Mouse (Mus musculus) liver, embryonic 13.5 days (tissue): ENCODE results near the gene Wdr26. TPM values are rescaled to one million over a fixed set of nuclear protein-coding genes. Genes with fewer than 3 reads are reported as not detected.

ENCODE experiments used
- ATAC-seq: fragments of 200-750 bp; cut with Nextera tagmentation; 2 replicates; pipeline ENCODE4 v1.8.0; 2017; ENCODE audit warnings: low read depth, mild to moderate bottlenecking, moderate number of reproducible peaks, moderate library complexity
- DNase-seq: peaks from one replicate; pipeline ENCODE4 v3.0.0; 2022
- H3K27ac ChIP-seq: fragments of 300-500 bp; sonication (generic); 2 replicates; pipeline ENCODE4 v1.5.1; 2015; ENCODE audit warnings: moderate library complexity, mild to moderate bottlenecking, inconsistent platforms
- H3K27me3 ChIP-seq: fragments of 300-500 bp; sonication (generic); 2 replicates; pipeline ENCODE4 v1.6.1; 2015; ENCODE audit warnings: mild to moderate bottlenecking, inconsistent platforms
- H3K36me3 ChIP-seq: fragments of 300-500 bp; sonication (generic); 2 replicates; pipeline ENCODE4 v1.6.1; 2015; ENCODE audit warnings: mild to moderate bottlenecking, inconsistent platforms
- H3K4me1 ChIP-seq: fragments of 300-500 bp; sonication (generic); replicated peaks from 2 replicates; pipeline ENCODE4 v1.6.1; 2015; ENCODE audit warnings: inconsistent platforms
- H3K4me2 ChIP-seq: fragments of 300-500 bp; sonication (generic); 2 replicates; pipeline ENCODE4 v1.6.1; 2015; ENCODE audit warnings: inconsistent platforms, mild to moderate bottlenecking, moderate library complexity
- H3K4me3 ChIP-seq: fragments of 300-500 bp; sonication (generic); replicated peaks from 2 replicates; pipeline ENCODE4 v1.5.1; 2015; ENCODE audit warnings: mild to moderate bottlenecking, inconsistent platforms
- H3K9ac ChIP-seq: fragments of 300-500 bp; sonication (generic); 2 replicates; pipeline ENCODE4 v1.6.1; 2015; ENCODE audit warnings: mild to moderate bottlenecking, inconsistent platforms
- H3K9me3 ChIP-seq: fragments of 300-500 bp; sonication (generic); replicated peaks from 2 replicates; pipeline ENCODE4 v1.6.1; 2016; ENCODE audit warnings: inconsistent platforms
- WGBS: fragments of 180-500 bp; shearing (Covaris S2); methylation state at CpG from one replicate; pipeline ENCODE4 v1.1.7; 2015; ENCODE audit not compliant: insufficient replicate concordance; 5-methylcytosine and 5-hydroxymethylcytosine counted together
- polyA plus RNA-seq: library from polyadenylated mRNA; unstranded; fragments of >200 nt; fragmentation: Nextera tagmentation; extraction: Ambion mirVana; gene quantifications from 2 replicates; pipeline ENCODE4 v1.2.1, GENCODE M21; 2015

Gene Wdr26
- polyA plus RNA-seq, 1 experiment from 2014 or later, result 55.6 TPM

- peak overlapping the region; percentile 100 for H3K27ac ChIP-seq
- peak overlapping the region; percentile 60 for H3K4me3 ChIP-seq
- peak overlapping the region; percentile 87 for H3K4me2 ChIP-seq
- H3K9me3 ChIP-seq, result 0 out of 2 replicates have a peak, but pooled peaks cover under 1% of the 10 kb centered on the region
- H3K4me1 ChIP-seq, result peaks cover 86% of the 10 kb centered on the region
- H3K9ac ChIP-seq, result peak overlapping the region; percentile 84
- DNase-seq (no peak), ATAC-seq (no peak)
- H3K27me3 ChIP-seq, result no peaks in the 10 kb centered on the region
- H3K36me3 ChIP-seq, result no peaks in the 10 kb centered on the region
- WGBS, result 66% methylated on average over 9 of the region's 9 CpGs
These were observed 43.6 kb upstream of the Wdr26 start for GRCm38 (mm10) chr1:181255450-181255849.

DNA sequence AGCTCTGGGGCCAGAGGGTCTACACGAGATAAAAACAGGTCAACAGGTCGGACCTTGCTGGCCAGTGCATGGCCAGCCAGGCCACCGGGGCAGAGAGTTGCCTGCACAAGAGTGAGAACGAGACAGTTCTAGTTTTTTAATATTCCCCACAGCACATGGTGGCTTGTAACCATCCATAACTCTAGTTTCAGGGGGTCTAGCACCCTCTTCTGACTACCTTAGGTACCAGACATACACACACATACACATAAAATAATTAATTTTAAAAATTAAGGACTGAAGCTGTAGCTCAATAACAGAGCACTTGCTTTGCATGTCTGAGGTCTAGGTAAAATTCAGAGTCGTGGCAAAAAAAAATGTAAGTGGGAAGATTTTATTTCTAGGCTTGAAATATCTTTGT lies 39.8 kb upstream of the Wdr26 start:
- ATAC-seq (no peak), DNase-seq (no peak)
- peak overlapping the region; percentile 63 for H3K27ac ChIP-seq
- peak overlapping the region; percentile 8; the same call in 1 of the 2 replicates for H3K9ac ChIP-seq
- 67% methylated on average over 5 of the region's 5 CpGs for WGBS
- no peaks in the 10 kb centered on the region for H3K27me3 ChIP-seq
- H3K4me1 ChIP-seq, result peaks cover 84% of the 10 kb centered on the region
- no peak overlapping the region for H3K4me2 ChIP-seq
- H3K4me3 ChIP-seq, result no peak overlapping the region
- H3K36me3 ChIP-seq, result 0 out of 2 replicates have a peak, but pooled peaks cover 2% of the 10 kb centered on the region
- peaks cover 4% of the 10 kb centered on the region; the same call in 1 of the 2 replicates for H3K9me3 ChIP-seq

GRCm38 (mm10) chr1:181250961-181251360 lies 39.2 kb upstream of the Wdr26 start:
- H3K27me3 ChIP-seq, result no peaks in the 10 kb centered on the region
- H3K4me2 ChIP-seq, result no peak overlapping the region
- H3K27ac ChIP-seq, result peak overlapping the region; percentile 63; the same call in 1 of the 2 replicates
- H3K9me3 ChIP-seq, result peaks cover 4% of the 10 kb centered on the region; the same call in 1 of the 2 replicates
- H3K4me1 ChIP-seq, result peaks cover 84% of the 10 kb centered on the region
- H3K9ac ChIP-seq, result no peak overlapping the region
- 88% methylated on average over 8 of the region's 8 CpGs for WGBS
- ATAC-seq (no peak), DNase-seq (no peak)
- H3K36me3 ChIP-seq, result 0 out of 2 replicates have a peak, but pooled peaks cover 2% of the 10 kb centered on the region
- H3K4me3 ChIP-seq, result no peak overlapping the region

GRCm38 (mm10) chr1:181249537-181249936 lies 37.7 kb upstream of the Wdr26 start:
- H3K27me3 ChIP-seq, result no peaks in the 10 kb centered on the region
- H3K27ac ChIP-seq, result peak overlapping the region; percentile 100
- ATAC-seq (peak; percentile 80), DNase-seq (peak; percentile 70)
- WGBS, result 24% methylated on average over 6 of the region's 6 CpGs
- H3K4me2 ChIP-seq, result peak overlapping the region; percentile 35
- H3K9ac ChIP-seq, result peak overlapping the region; percentile 37; the same call in 1 of the 2 replicates
- 0 out of 2 replicates have a peak, but pooled peaks cover 2% of the 10 kb centered on the region for H3K36me3 ChIP-seq
- no peak overlapping the region for H3K4me3 ChIP-seq
- peaks cover 4% of the 10 kb centered on the region; the same call in 1 of the 2 replicates for H3K9me3 ChIP-seq
- H3K4me1 ChIP-seq, result peaks cover 83% of the 10 kb centered on the region

GRCm38 (mm10) chr1:181247175-181247574 lies 35.4 kb upstream of the Wdr26 start:
- DNase-seq, result no peak
- Histone ChIP-seq H3K9ac (peak overlapping the region; percentile 75), H3K4me1 (peaks cover 73% of the 10 kb centered on the region)

GRCm38 (mm10) chr1:181246487-181247138 lies 34.8 kb upstream of the Wdr26 start:
- H3K36me3 ChIP-seq, result 0 out of 2 replicates have a peak, but pooled peaks cover 2% of the 10 kb centered on the region
- WGBS, result 8% methylated on average over 7 of the region's 7 CpGs
- H3K27me3 ChIP-seq, result no peaks in the 10 kb centered on the region
- H3K4me3 ChIP-seq, result peak overlapping the region; percentile 40
- ATAC-seq (peak; percentile 67), DNase-seq (no peak)
- peaks cover 68% of the 10 kb centered on the region for H3K4me1 ChIP-seq
- peak overlapping the region; percentile 64 for H3K4me2 ChIP-seq
- peak overlapping the region; percentile 75 for H3K9ac ChIP-seq
- peaks cover 4% of the 10 kb centered on the region; the same call in 1 of the 2 replicates for H3K9me3 ChIP-seq
- peak overlapping the region; percentile 100 for H3K27ac ChIP-seq

More at GRCm38 (mm10) chr1:181247175-181247574, 35.4 kb upstream of the Wdr26 start:
- Histone ChIP-seq H3K27ac (peak overlapping the region; percentile 100), H3K27me3 (no peaks in the 10 kb centered on the region), H3K4me2 (peak overlapping the region; percentile 64), H3K4me3 (0 out of 2 replicates have a peak overlapping the region, but pooled peaks have one; percentile 40), H3K36me3 (0 out of 2 replicates have a peak, but pooled peaks cover 2% of the 10 kb centered on the region), H3K9me3 (peaks cover 4% of the 10 kb centered on the region; the same call in 1 of the 2 replicates)
- 25% methylated on average over 3 of the region's 3 CpGs for WGBS
- no peak for ATAC-seq

DNA sequence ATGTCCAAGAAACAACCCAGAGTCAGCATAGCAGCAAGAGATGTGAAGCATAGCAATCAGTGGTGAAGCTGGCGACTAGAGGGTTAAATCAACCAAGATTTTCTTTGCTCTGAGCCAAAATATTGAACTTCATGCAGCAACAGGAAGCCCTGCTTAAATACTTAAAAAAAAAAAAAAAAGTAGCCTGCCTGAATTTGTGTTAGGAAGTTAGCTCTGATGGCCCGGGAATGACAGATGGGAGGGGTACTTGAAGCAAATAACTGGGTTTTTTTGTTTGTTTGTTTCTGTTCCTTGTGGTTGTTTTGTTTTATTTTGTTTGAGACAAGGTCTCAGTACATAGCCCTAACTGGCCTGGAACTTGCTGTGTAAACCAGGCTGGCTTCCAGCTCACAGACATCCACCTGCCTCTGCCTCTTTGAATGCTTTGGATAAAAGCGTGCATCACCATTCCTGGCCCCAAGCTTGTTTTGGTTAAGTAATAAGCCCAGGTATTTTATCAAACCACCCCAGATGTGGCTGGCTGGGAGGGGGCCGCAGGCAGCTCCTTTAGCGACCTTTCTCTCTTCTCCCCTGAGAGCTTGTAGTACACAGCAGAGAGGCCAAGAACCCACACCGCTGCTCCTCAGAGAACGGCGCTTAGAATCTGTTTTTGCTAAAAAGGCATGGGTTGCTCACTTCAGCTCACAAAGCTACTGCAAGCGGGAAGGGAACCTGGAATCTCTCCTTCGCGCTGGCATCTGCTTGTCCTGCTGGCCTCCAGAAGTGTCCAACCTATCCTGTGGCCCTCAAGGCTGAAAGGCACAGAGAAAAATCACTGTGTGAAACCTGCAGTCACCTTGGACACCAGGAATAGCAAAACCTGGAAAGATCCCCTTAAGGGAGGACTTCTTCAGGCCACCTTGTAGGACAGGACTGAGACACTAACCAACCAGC lies 34.0 kb upstream of the Wdr26 start:
- H3K4me3 ChIP-seq, result peak overlapping the region; percentile 40
- H3K9ac ChIP-seq, result peak overlapping the region; percentile 75
- peak overlapping the region; percentile 100 for H3K27ac ChIP-seq
- H3K9me3 ChIP-seq, result peaks cover 4% of the 10 kb centered on the region; the same call in 1 of the 2 replicates
- peaks cover 63% of the 10 kb centered on the region for H3K4me1 ChIP-seq
- ATAC-seq (peak; percentile 86), DNase-seq (peak; percentile 76)
- 0 out of 2 replicates have a peak, but pooled peaks cover 2% of the 10 kb centered on the region for H3K36me3 ChIP-seq
- no peaks in the 10 kb centered on the region for H3K27me3 ChIP-seq
- peak overlapping the region; percentile 64 for H3K4me2 ChIP-seq
- WGBS, result 39% methylated on average over 11 of the region's 11 CpGs

GRCm38 (mm10) chr1:181245067-181245466 lies 33.3 kb upstream of the Wdr26 start:
- Histone ChIP-seq H3K36me3 (no peaks in the 10 kb centered on the region), H3K4me1 (peaks cover 61% of the 10 kb centered on the region), H3K27me3 (no peaks in the 10 kb centered on the region), H3K4me3 (no peak overlapping the region), H3K9me3 (0 out of 2 replicates have a peak, but pooled peaks cover under 1% of the 10 kb centered on the region), H3K4me2 (peak overlapping the region; percentile 64; the same call in 1 of the 2 replicates), H3K9ac (peak overlapping the region; percentile 75), H3K27ac (peak overlapping the region; percentile 100)
- no peak for DNase-seq
- ATAC-seq, result no peak
- 89% methylated on average over 2 of the region's 2 CpGs for WGBS

- Histone ChIP-seq H3K4me2 (no peak overlapping the region), H3K27me3 (no peaks in the 10 kb centered on the region), H3K4me3 (no peak overlapping the region), H3K36me3 (no peaks in the 10 kb centered on the region), H3K27ac (no peak overlapping the region), H3K9ac (no peak overlapping the region), H3K9me3 (no peaks in the 10 kb centered on the region), H3K4me1 (peaks cover 23% of the 10 kb centered on the region)
- DNase-seq (no peak), ATAC-seq (no peak)
- WGBS, result 88% methylated on average over 3 of the region's 3 CpGs
These were observed 29.4 kb upstream of the Wdr26 start for GRCm38 (mm10) chr1:181241185-181241584.

- Histone ChIP-seq H3K4me1 (peaks cover 22% of the 10 kb centered on the region), H3K27ac (peak overlapping the region; percentile 1; the same call in 1 of the 2 replicates), H3K36me3 (no peaks in the 10 kb centered on the region), H3K9me3 (no peaks in the 10 kb centered on the region), H3K4me2 (no peak overlapping the region), H3K27me3 (no peaks in the 10 kb centered on the region), H3K4me3 (no peak overlapping the region), H3K9ac (no peak overlapping the region)
- 39% methylated on average over 5 of the region's 5 CpGs for WGBS
- no peak for ATAC-seq
- DNase-seq, result no peak
These were observed 25.5 kb upstream of the Wdr26 start for GRCm38 (mm10) chr1:181237332-181237731.
